Mouse (Mus musculus) CD4-positive, CD25-positive, alpha-beta regulatory T cell (primary cell): ENCODE measurements around the gene Nthl1. TPM values are rescaled to one million over a fixed set of nuclear protein-coding genes. Genes with fewer than 3 reads are reported as not detected.

Source experiments
- polyA plus RNA-seq: library from polyadenylated mRNA; unstranded; fragments of 100-300 nt; shearing (Covaris generic); gene quantifications from one replicate; pipeline ENCODE4 v1.2.1, GENCODE M21; 2017

The Nthl1 gene
- 7.4 TPM for polyA plus RNA-seq

DNA sequence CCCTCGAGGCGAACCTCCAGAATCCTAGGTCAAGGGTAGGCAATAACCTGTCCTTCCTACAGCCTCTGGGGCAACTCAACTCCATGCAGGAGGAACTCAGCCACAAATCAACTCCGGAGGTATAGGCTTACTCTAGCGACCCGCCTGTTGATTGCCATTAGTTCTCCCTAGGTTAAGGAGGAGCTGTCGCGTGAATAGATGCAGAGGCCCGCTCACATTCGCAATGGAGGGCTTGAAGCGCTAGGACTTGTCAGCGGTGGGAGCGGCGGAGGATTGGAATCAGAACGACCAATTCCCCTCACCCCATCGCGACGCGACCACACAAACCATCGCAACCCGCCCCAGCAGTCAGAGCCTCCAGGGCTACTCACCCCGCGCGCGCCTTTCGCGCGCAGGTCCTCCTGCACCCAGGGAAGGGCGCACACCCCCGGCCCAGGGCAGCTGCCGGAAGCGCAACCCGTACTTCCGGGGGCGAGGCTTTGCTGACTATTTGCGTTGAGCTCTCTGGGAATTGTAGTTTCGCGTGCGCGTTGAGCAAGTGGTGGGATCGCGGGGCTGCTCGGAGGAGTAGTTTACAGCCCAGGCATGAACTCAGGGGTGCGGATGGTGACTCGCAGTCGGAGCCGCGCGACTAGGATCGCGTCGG, at the start of gene Nthl1, which contains the start of gene Tsc2:
Gene Nthl1, plus strand, starts transcription at position 514 of the 646 bp plus-strand sequence.
Gene Tsc2, minus strand, starts transcription at position 464 of the 646 bp plus-strand sequence.

GRCm38 (mm10) chr17:24650070-24650616, 17.7 kb downstream of the Nthl1 start, which contains the start of gene Slc9a3r2:
TSS of gene Slc9a3r2 (minus strand) at chr17:24650327.

GRCm38 (mm10) chr17:24658017-24658758, 25.7 kb downstream of the Nthl1 start, which contains the start of gene Npw:
TSS of gene Npw (minus strand) at chr17:24658457.

DNA sequence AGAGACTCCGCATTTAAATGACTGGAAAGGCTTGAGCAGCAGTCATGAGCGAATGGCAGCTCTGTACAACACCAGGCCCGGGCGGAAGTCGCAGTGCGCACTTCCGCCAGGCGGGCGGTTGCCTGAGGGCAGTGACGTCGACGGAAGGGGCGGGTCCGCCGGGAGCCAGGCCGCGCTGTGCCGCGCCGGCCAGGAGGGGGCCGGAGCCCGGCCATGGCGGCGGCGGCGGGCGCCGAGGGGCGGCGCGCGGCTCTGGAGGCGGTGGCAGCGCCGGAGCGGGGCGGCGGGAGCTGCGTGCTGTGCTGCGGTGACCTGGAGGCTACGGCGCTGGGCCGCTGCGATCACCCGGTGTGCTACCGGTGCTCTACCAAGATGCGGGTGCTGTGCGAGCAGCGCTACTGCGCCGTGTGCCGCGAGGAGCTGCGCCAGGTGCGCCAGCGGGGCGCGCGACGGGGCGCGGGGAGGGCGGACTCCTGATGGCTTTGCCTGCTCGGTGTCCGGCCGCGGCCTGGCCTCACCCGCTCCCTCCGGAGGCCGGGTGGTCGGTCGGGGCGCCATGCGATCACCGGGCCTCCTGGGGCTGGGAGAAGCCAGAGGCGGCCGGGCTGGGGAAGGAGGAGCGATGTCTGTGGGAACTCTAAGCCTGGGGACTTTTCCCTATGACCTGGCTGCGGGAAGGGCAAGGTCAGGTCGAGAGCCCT, 37.2 kb downstream of the Nthl1 start, which contains the start of gene Zfp598:
Gene Zfp598, plus strand, starts transcription at position 143 of the 701 bp plus-strand sequence.

Other genes with a start within 250 kb of the Nthl1 start
- gene Rnps1, start 218.1 kb upstream of the Nthl1 start, polyA plus RNA-seq: 197 TPM
- gene Eci1, start 206.0 kb upstream of the Nthl1 start, polyA plus RNA-seq: 75.0 TPM
- gene Dnase1l2, start 189.6 kb upstream of the Nthl1 start, polyA plus RNA-seq: 3.2 TPM
- 107 TPM for gene E4f1, start 162.4 kb upstream of the Nthl1 start, polyA plus RNA-seq
- gene Pgp, start 162.3 kb upstream of the Nthl1 start, polyA plus RNA-seq: 42.3 TPM
- gene Bricd5, start 158.8 kb upstream of the Nthl1 start, polyA plus RNA-seq: 0.31 TPM
- gene Mlst8, start 153.6 kb upstream of the Nthl1 start, polyA plus RNA-seq: 26.4 TPM
- gene Caskin1, start 144.1 kb upstream of the Nthl1 start, polyA plus RNA-seq: 0.18 TPM
- 84.8 TPM for gene Traf7, start 104.7 kb upstream of the Nthl1 start, polyA plus RNA-seq
- gene Rab26, start 98.5 kb upstream of the Nthl1 start, polyA plus RNA-seq: 4.5 TPM
- 50.6 TPM for gene Pkd1, start 82.8 kb upstream of the Nthl1 start, polyA plus RNA-seq
- 46.5 TPM for gene Tsc2, start 50 bp upstream of the Nthl1 start, polyA plus RNA-seq
- 0.26 TPM for gene Slc9a3r2, start 17.6 kb downstream of the Nthl1 start, polyA plus RNA-seq
- not detected for gene Npw, start 25.8 kb downstream of the Nthl1 start, polyA plus RNA-seq
- gene Zfp598, start 37.0 kb downstream of the Nthl1 start, polyA plus RNA-seq: 22.6 TPM
- 0.44 TPM for gene Syngr3, start 57.3 kb downstream of the Nthl1 start, polyA plus RNA-seq
- gene Gfer, start 63.5 kb downstream of the Nthl1 start, polyA plus RNA-seq: 42.2 TPM
- gene Noxo1, start 63.6 kb downstream of the Nthl1 start, polyA plus RNA-seq: 3.2 TPM
- gene Tbl3, start 75.0 kb downstream of the Nthl1 start, polyA plus RNA-seq: 64.1 TPM
- gene Rnf151, start 85.4 kb downstream of the Nthl1 start, polyA plus RNA-seq: not detected
- gene Rps2, start 85.4 kb downstream of the Nthl1 start, polyA plus RNA-seq: 779 TPM
- gene Ndufb10, start 91.8 kb downstream of the Nthl1 start, polyA plus RNA-seq: 194 TPM
- gene Rpl3l, start 95.1 kb downstream of the Nthl1 start, polyA plus RNA-seq: not detected
- gene Msrb1, start 104.0 kb downstream of the Nthl1 start, polyA plus RNA-seq: 16.4 TPM
- not detected for gene Hs3st6, start 120.3 kb downstream of the Nthl1 start, polyA plus RNA-seq
- not detected for gene Meiob, start 171.6 kb downstream of the Nthl1 start, polyA plus RNA-seq
- 36.3 TPM for gene Hagh, start 207.5 kb downstream of the Nthl1 start, polyA plus RNA-seq
- gene Fahd1, start 217.7 kb downstream of the Nthl1 start, polyA plus RNA-seq: 2.7 TPM
- not detected for gene Igfals, start 233.3 kb downstream of the Nthl1 start, polyA plus RNA-seq